ENCODE assay signal across 20 mouse cellular contexts in genomic region chr11:101576116-101576515, GRCm38 (mm10). TPM values are rescaled to one million over a fixed set of nuclear protein-coding genes. Genes with fewer than 3 reads are reported as not detected.
DNase-seq lines count a peak whose midpoint lies in the region; ATAC-seq and TF ChIP-seq lines count a peak whose summit lies in the region.
"Had no signal": no experiment of that assay in that cellular context is flagged by ENCODE, and none has a peak within 500 bp of the region (broad histone marks: within the 10 kb centered on the region; RNA-seq: fewer than 3 reads in every experiment).

No protein-coding gene starts in this region.

- H3K9me3 ChIP-seq in lung, embryonic 14.5 days (ENCODE audit: low read depth, low read length): no peaks in the 10 kb centered on the region
- no peaks in the 10 kb centered on the region for H3K9me3 ChIP-seq in MEL (replicated peaks; ENCODE audit: insufficient read depth, low read length)
- H3K9me3 ChIP-seq: forebrain, embryonic 12.5 days; heart, embryonic 13.5 days had no signal

- H3K4me2 ChIP-seq in lung, embryonic 14.5 days: no peak overlapping the region
- H3K4me2 ChIP-seq: forebrain, embryonic 12.5 days; heart, embryonic 13.5 days had no signal

- H3K27ac ChIP-seq in heart, adult 2 months: no peak overlapping the region
- H3K27ac ChIP-seq in lung, embryonic 14.5 days (ENCODE audit: low read depth): no peak overlapping the region
- no peak overlapping the region for H3K27ac ChIP-seq in MEL (ENCODE audit: control insufficient read depth, low read depth, low read length)
- H3K27ac ChIP-seq: forebrain, embryonic 12.5 days; heart, embryonic 13.5 days had no signal

- TF ChIP-seq RAD21 in MEL (IDR thresholded peaks at IDR 0.05; ENCODE audit: low read depth, low read length): no peak

- no peaks in the 10 kb centered on the region; the same call in 1 of the 2 replicates for H3K36me3 ChIP-seq in heart, adult 2 months (ENCODE audit: control insufficient read depth, insufficient read depth, low read length)
- H3K36me3 ChIP-seq in lung, embryonic 14.5 days (ENCODE audit: insufficient read depth): peaks cover 84% of the 10 kb centered on the region
- H3K36me3 ChIP-seq in MEL (ENCODE audit: control insufficient read depth in 1 of 2, insufficient read depth in 2 of 2, low read length in 2 of 2): peaks cover 0 to 28% of the 10 kb centered on the region in 2 experiments; a peak in 2 of 4 replicates

- DNase-seq in heart, adult 2 months: no peak
- DNase-seq in heart, adult 8-10 months (ENCODE audit: low spot score): no peak
- no peak for DNase-seq in lung, embryonic 14.5 days
- DNase-seq in lung, adult 18-20 months: no peak
- peak; percentile 41 for DNase-seq in MEL (ENCODE audit: low read depth, low spot score)
- peak; percentile 36 for DNase-seq in retina, postnatal 1 day
- no peak for DNase-seq in thymus, postnatal 4 days
- DNase-seq: cerebellum, adult 8-10 months; gastrocnemius, postnatal 10 days; kidney, postnatal 36 days; liver; lung, postnatal 4 days; right cerebral cortex, postnatal 25 days; thymus, postnatal 25 days had no signal

- intact Hi-C loops in heart, adult 2 months (cut with DNase I): no loop called here

- H3K4me3 ChIP-seq in heart, adult 2 months: no peak overlapping the region
- H3K4me3 ChIP-seq in lung, embryonic 14.5 days (ENCODE audit: low read depth, low read length): no peak overlapping the region
- H3K4me3 ChIP-seq in MEL (ENCODE audit: control insufficient read depth in 1 of 2, insufficient read depth in 1 of 2, low read depth in 2 of 2, low read length in 2 of 2): no peak overlapping the region
- H3K4me3 ChIP-seq: forebrain, embryonic 12.5 days; heart, embryonic 13.5 days had no signal

- 74% methylated on average over 6 of the region's 6 CpGs for WGBS in heart, adult 2 months
- WGBS in lung, embryonic 14.5 days: 75% methylated on average over 6 of the region's 6 CpGs

- TF ChIP-seq EP300 in heart, adult 2 months (IDR thresholded peaks at IDR 0.05; ENCODE audit: insufficient read depth, low read depth, low read length): no peak
- TF ChIP-seq EP300 in MEL (IDR thresholded peaks at IDR 0.05; ENCODE audit: low read depth in 1 of 2, low read length in 2 of 2): no peak

- TF ChIP-seq CTCF in heart, adult 2 months (IDR thresholded peaks at IDR 0.05): peak; percentile 39
- peak; percentile 37; the same call in 1 of the 2 replicates for TF ChIP-seq CTCF in lung, embryonic 14.5 days (IDR thresholded peaks at IDR 0.05; ENCODE audit: low read depth)
- TF ChIP-seq CTCF in MEL (IDR thresholded peaks at IDR 0.05 in 2 of 3, conservative IDR thresholded peaks at IDR 0.05 in 1 of 3; ENCODE audit: control insufficient read depth in 1 of 3, insufficient read depth in 1 of 3, low read depth in 2 of 3, low read length in 3 of 3, poor library complexity in 1 of 3, severe bottlenecking in 1 of 3): peak; percentile 17 to 44 (median 39); a peak in 5 of 6 replicates

- H3K9ac ChIP-seq in heart, adult 2 months (ENCODE audit: low read depth, low read length): no peak overlapping the region
- H3K9ac ChIP-seq in lung, embryonic 14.5 days: no peak overlapping the region
- H3K9ac ChIP-seq in MEL (ENCODE audit: control insufficient read depth, low read depth, low read length, poor library complexity, severe bottlenecking): no peak overlapping the region
- H3K9ac ChIP-seq: forebrain, embryonic 12.5 days; heart, embryonic 13.5 days had no signal

- no peaks in the 10 kb centered on the region for H3K79me2 ChIP-seq in heart, adult 2 months (replicated peaks; ENCODE audit: control insufficient read depth, insufficient read depth, low read length)
- no peaks in the 10 kb centered on the region for H3K79me2 ChIP-seq in MEL (ENCODE audit: control insufficient read depth, insufficient read depth, low read length, poor library complexity)

- no peak for ATAC-seq in lung, embryonic 14.5 days (ENCODE audit: insufficient read depth)
- ATAC-seq: activated CD4-positive, CD25-positive, alpha-beta regulatory T cell, adult 4 months had no signal

- no peak for TF ChIP-seq POLR2A in heart, adult 2 months (IDR thresholded peaks at IDR 0.05; ENCODE audit: insufficient read depth, low read depth, low read length)
- no peak for TF ChIP-seq POLR2A in MEL (IDR thresholded peaks at IDR 0.05; ENCODE audit: control insufficient read depth in 1 of 2, insufficient read depth in 1 of 2, low read depth in 1 of 2, low read length in 2 of 2, poor library complexity in 1 of 2)

- H3K4me1 ChIP-seq in heart, adult 2 months (ENCODE audit: control insufficient read depth, insufficient read depth, low read length): no peaks in the 10 kb centered on the region; the same call in 1 of the 2 replicates
- H3K4me1 ChIP-seq in lung, embryonic 14.5 days (ENCODE audit: insufficient read depth): no peaks in the 10 kb centered on the region
- H3K4me1 ChIP-seq in MEL (ENCODE audit: control insufficient read depth in 1 of 2, insufficient read depth in 2 of 2, low read length in 2 of 2): no peaks in the 10 kb centered on the region
- H3K4me1 ChIP-seq: forebrain, embryonic 12.5 days; heart, embryonic 13.5 days had no signal

- H3K27me3 ChIP-seq in heart, adult 2 months (ENCODE audit: control insufficient read depth, insufficient read depth, low read length): no peaks in the 10 kb centered on the region
- no peaks in the 10 kb centered on the region for H3K27me3 ChIP-seq in lung, embryonic 14.5 days (ENCODE audit: insufficient read depth, low read length)
- H3K27me3 ChIP-seq in MEL (ENCODE audit: control insufficient read depth in 1 of 2, insufficient read depth in 2 of 2, low read length in 2 of 2): no peaks in the 10 kb centered on the region
- H3K27me3 ChIP-seq: forebrain, embryonic 12.5 days; heart, embryonic 13.5 days had no signal

TF ChIP-seq in MEL, 35 proteins besides CTCF, POLR2A, EP300 and RAD21 (continues in another document):
- no peak for TF ChIP-seq MEF2A (IDR thresholded peaks at IDR 0.05; ENCODE audit: extremely low read depth, insufficient replicate concordance, low read depth, low read length, poor library complexity, severe bottlenecking)
- no peak for TF ChIP-seq CHD1 (IDR thresholded peaks at IDR 0.05; ENCODE audit: low read depth, low read length)
- TF ChIP-seq E2F4 (IDR thresholded peaks at IDR 0.05; ENCODE audit: borderline replicate concordance, low read depth, low read length): no peak
- TF ChIP-seq MAFK (IDR thresholded peaks at IDR 0.05; ENCODE audit: borderline replicate concordance, low read depth, low read length): no peak
- no peak for TF ChIP-seq CHD2 (IDR thresholded peaks at IDR 0.05; ENCODE audit: low read length)
- no peak for TF ChIP-seq JUND (IDR thresholded peaks at IDR 0.05; ENCODE audit: low read depth, low read length)
- no peak for TF ChIP-seq USF1 (IDR thresholded peaks at IDR 0.05; ENCODE audit: low read depth, low read length)
- TF ChIP-seq POLR2AphosphoS5 (IDR thresholded peaks at IDR 0.05; ENCODE audit: borderline replicate concordance, low read depth, low read length): no peak
- TF ChIP-seq SIN3A (IDR thresholded peaks at IDR 0.05; ENCODE audit: low read length): no peak
- TF ChIP-seq HCFC1 (IDR thresholded peaks at IDR 0.05; ENCODE audit: low read depth, low read length): no peak
- TF ChIP-seq MAZ (IDR thresholded peaks at IDR 0.05; ENCODE audit: low read depth, low read length): no peak
- TF ChIP-seq BHLHE40 (IDR thresholded peaks at IDR 0.05; ENCODE audit: borderline replicate concordance, low read depth, low read length): no peak
- no peak for TF ChIP-seq ETS1 (IDR thresholded peaks at IDR 0.05; ENCODE audit: low read depth, low read length)

RNA-seq across cellular contexts. Expression of gene Tmem106a, which starts 5.9 kb away (rescaled TPM):
- total RNA-seq in heart, adult 2 months (2021): 1 to 10 TPM; 2.8 to 3.4 TPM
- 15.5 and 18.8 TPM in 2 replicates for polyA plus RNA-seq in heart, adult 2 months (2012; rRNA removed)
- total RNA-seq in heart, adult 8-10 months (2022): 1 to 10 TPM; 3.8 to 6.8 (median 4.1) TPM
- 3.3 and 5.2 TPM in 2 replicates for polyA plus RNA-seq in lung, embryonic 14.5 days (2014; fragmentation: Nextera tagmentation; extraction: Ambion mirVana)
- 0.23 and 0.36 TPM in 2 replicates for total RNA-seq in MEL (2012; rRNA removed)
- under 1 TPM in 1 of 2 experiments, not detected in 1; 0.81 TPM for polyA plus RNA-seq in MEL (2012; ENCODE audit: insufficient read depth in 1 of 2, insufficient read length in 2 of 2, low read depth in 1 of 2, low replicate concordance in 2 of 2, missing spikeins in 1 of 2)

RNA-seq across cellular contexts. Expression of gene Gm11634, which starts 22.9 kb away (rescaled TPM):
- not detected for total RNA-seq in heart, adult 2 months (2021)
- not detected in 2 replicates for polyA plus RNA-seq in heart, adult 2 months (2012; rRNA removed)
- not detected for total RNA-seq in heart, adult 8-10 months (2022)
- polyA plus RNA-seq in lung, embryonic 14.5 days (2014; fragmentation: Nextera tagmentation; extraction: Ambion mirVana): not detected in 2 replicates
- total RNA-seq in MEL (2012; rRNA removed): not detected in 2 replicates
- polyA plus RNA-seq in MEL (2012; ENCODE audit: insufficient read depth in 1 of 2, insufficient read length in 2 of 2, low read depth in 1 of 2, low replicate concordance in 2 of 2, missing spikeins in 1 of 2): not detected
- total RNA-seq: ES-E14; gastrocnemius, postnatal 10 days had no signal
- polyA plus RNA-seq: activated CD4-positive, CD25-positive, alpha-beta regulatory T cell, adult 4 months; embryonic facial prominence, embryonic 14.5 days; forebrain, embryonic 12.5 days; heart, embryonic 13.5 days; stomach, embryonic 14.5 days had no signal

RNA-seq across cellular contexts. Expression of gene Nbr1, which starts 24.2 kb away (rescaled TPM):
- total RNA-seq in heart, adult 2 months (2021): 10 to 100 TPM; 86.2 to 98.9 TPM
- polyA plus RNA-seq in heart, adult 2 months (2012; rRNA removed): 77.3 and 99.6 TPM in 2 replicates
- total RNA-seq in heart, adult 8-10 months (2022): 100 to 1,000 TPM in 1 of 4 experiments, 10 to 100 TPM in 3; 91.5 to 100 (median 96.2) TPM
- polyA plus RNA-seq in lung, embryonic 14.5 days (2014; fragmentation: Nextera tagmentation; extraction: Ambion mirVana): 59.2 and 62.4 TPM in 2 replicates
- total RNA-seq in MEL (2012; rRNA removed): 38.6 and 39.4 TPM in 2 replicates
- polyA plus RNA-seq in MEL (2012; ENCODE audit: insufficient read depth in 1 of 2, insufficient read length in 2 of 2, low read depth in 1 of 2, low replicate concordance in 2 of 2, missing spikeins in 1 of 2): 10 to 100 TPM in 1 of 2 experiments, not detected in 1; 52.3 TPM

RNA-seq across cellular contexts. Expression of gene Brca1, which starts 24.4 kb away (rescaled TPM):
- under 1 TPM; 0.18 to 0.63 TPM for total RNA-seq in heart, adult 2 months (2021)
- 0.06 and 0.20 TPM in 2 replicates for polyA plus RNA-seq in heart, adult 2 months (2012; rRNA removed)
- under 1 TPM; 0.22 to 0.57 (median 0.35) TPM for total RNA-seq in heart, adult 8-10 months (2022)
- 20.9 and 21.0 TPM in 2 replicates for polyA plus RNA-seq in lung, embryonic 14.5 days (2014; fragmentation: Nextera tagmentation; extraction: Ambion mirVana)
- 35.3 and 37.1 TPM in 2 replicates for total RNA-seq in MEL (2012; rRNA removed)
- polyA plus RNA-seq in MEL (2012; ENCODE audit: insufficient read depth in 1 of 2, insufficient read length in 2 of 2, low read depth in 1 of 2, low replicate concordance in 2 of 2, missing spikeins in 1 of 2): 1,000 to 10,000 TPM in 1 of 2 experiments, 10 to 100 TPM in 1; 25.7 to 1,155 TPM

RNA-seq across cellular contexts. Expression of gene Rdm1, which starts 50.9 kb away (rescaled TPM):
- total RNA-seq in heart, adult 2 months (2021): 10 to 100 TPM; 45.6 to 49.5 TPM
- polyA plus RNA-seq in heart, adult 2 months (2012; rRNA removed): 42.3 and 49.8 TPM in 2 replicates
- 10 to 100 TPM; 47.9 to 60.0 (median 55.8) TPM for total RNA-seq in heart, adult 8-10 months (2022)
- polyA plus RNA-seq in lung, embryonic 14.5 days (2014; fragmentation: Nextera tagmentation; extraction: Ambion mirVana): 33.1 and 33.4 TPM in 2 replicates
- total RNA-seq in MEL (2012; rRNA removed): 6.5 and 6.7 TPM in 2 replicates
- polyA plus RNA-seq in MEL (2012; ENCODE audit: insufficient read depth in 1 of 2, insufficient read length in 2 of 2, low read depth in 1 of 2, low replicate concordance in 2 of 2, missing spikeins in 1 of 2): 1 to 10 TPM in 1 of 2 experiments, not detected in 1; 6.8 TPM

Comparison
In these comparisons a context has a peak if more than half of its experiments do, and no peak if none do; other contexts are left out.
1. DNase-seq: peak in MEL (single experiment) and retina, postnatal 1 day (single experiment); none in heart, adult 2 months (0 of 2), heart, adult 8-10 months (single experiment), lung, embryonic 14.5 days (single experiment), lung, adult 18-20 months (0 of 2) and thymus, postnatal 4 days (single experiment).
2. Peak in every context shown above with its lines, with median percentiles within 50 percentile points of each other: CTCF ChIP-seq.